Mouse (Mus musculus) hindbrain, embryonic 14.5 days (tissue): Measurements from ENCODE around the gene Kansl1. TPM values are rescaled to one million over a fixed set of nuclear protein-coding genes. Genes with fewer than 3 reads are reported as not detected.
A peak's percentile ranks its signal among the peaks of the same experiment; 100 is the strongest.

Experiments used
- ATAC-seq: fragments of 200-750 bp; cut with Nextera tagmentation; 2 replicates; pipeline ENCODE4 v1.8.0; 2017; ENCODE audit warnings: moderate number of reproducible peaks, mild to moderate bottlenecking, moderate TSS enrichment, moderate library complexity; ENCODE audit not compliant: low FRiP score
- DNase-seq: peaks from one replicate; pipeline ENCODE4 v3.0.0-alpha.2; 2015; ENCODE audit warnings: low spot score
- H3K27ac ChIP-seq: fragments of 300-500 bp; sonication (generic); 2 replicates; pipeline ENCODE4 v1.5.1; 2014; ENCODE audit warnings: mild to moderate bottlenecking, moderate library complexity
- H3K27me3 ChIP-seq: fragments of 300-500 bp; sonication (generic); 2 replicates; pipeline ENCODE4 v1.6.1; 2014; ENCODE audit warnings: mild to moderate bottlenecking, low read length, mixed read lengths; ENCODE audit not compliant: control insufficient read depth, insufficient read depth
- H3K36me3 ChIP-seq: fragments of 300-500 bp; sonication (generic); replicated peaks from 2 replicates; pipeline ENCODE4 v1.6.1; 2014; ENCODE audit not compliant: control insufficient read depth, insufficient read depth
- H3K4me1 ChIP-seq: fragments of 300-500 bp; sonication (generic); replicated peaks from 2 replicates; pipeline ENCODE4 v1.6.1; 2014; ENCODE audit warnings: antibody characterized with exemption, low read length, mixed read lengths; ENCODE audit not compliant: control insufficient read depth, insufficient read depth
- H3K4me2 ChIP-seq: fragments of 300-500 bp; sonication (generic); replicated peaks from 2 replicates; pipeline ENCODE4 v1.6.1; 2014; ENCODE audit warnings: mild to moderate bottlenecking, moderate library complexity
- H3K4me3 ChIP-seq: fragments of 300-500 bp; sonication (generic); replicated peaks from 2 replicates; pipeline ENCODE4 v1.5.1; 2014; ENCODE audit warnings: mild to moderate bottlenecking, low read length
- H3K9ac ChIP-seq: fragments of 300-500 bp; sonication (generic); 2 replicates; pipeline ENCODE4 v1.6.1; 2014
- H3K9me3 ChIP-seq: fragments of 300-500 bp; sonication (generic); 2 replicates; pipeline ENCODE4 v1.6.1; 2016; ENCODE audit warnings: low read length; ENCODE audit not compliant: control insufficient read depth
- WGBS: fragments of 180-500 bp; shearing (Covaris S2); extraction: QIAGEN DNeasy Blood & Tissue Kit; methylation state at CpG from one replicate; pipeline ENCODE4 v1.1.7; 2014; 5-methylcytosine and 5-hydroxymethylcytosine counted together
- polyA plus RNA-seq: library from polyadenylated mRNA; unstranded; fragments of >200 nt; fragmentation: Nextera tagmentation; extraction: Ambion mirVana; gene quantifications from 2 replicates; pipeline ENCODE4 v1.2.1, GENCODE M21; 2014

The Kansl1 gene
- 30.7 and 33.8 TPM in 2 replicates for polyA plus RNA-seq

- 0% methylated on average over 36 of the region's 69 CpGs for WGBS
- Histone ChIP-seq H3K27me3 (no peaks in the 10 kb centered on the region), H3K4me3 (peak within 1 kb of the TSS; percentile 99), H3K4me1 (peaks cover 22% of the 10 kb centered on the region), H3K9ac (peak within 1 kb of the TSS; percentile 93), H3K9me3 (no peaks in the 10 kb centered on the region), H3K4me2 (peak within 1 kb of the TSS; percentile 78), H3K36me3 (peaks cover 19% of the 10 kb centered on the region), H3K27ac (peak within 1 kb of the TSS; percentile 75)
- no peak for DNase-seq
- peak; percentile 85 for ATAC-seq
Observed at GRCm38 (mm10) chr11:104468751-104469268, at the start of gene Kansl1. TSS of gene Kansl1 (minus strand) at chr11:104468861.

GRCm38 (mm10) chr11:104512436-104512835 lies 43.8 kb upstream of the Kansl1 start:
- Histone ChIP-seq H3K27me3 (no peaks in the 10 kb centered on the region), H3K27ac (no peak overlapping the region), H3K36me3 (peaks cover 92% of the 10 kb centered on the region), H3K4me3 (no peak overlapping the region), H3K4me2 (no peak overlapping the region), H3K9me3 (no peaks in the 10 kb centered on the region), H3K9ac (no peak overlapping the region), H3K4me1 (no peaks in the 10 kb centered on the region)
- ATAC-seq (no peak), DNase-seq (no peak)
- 95% methylated on average over 4 of the region's 4 CpGs for WGBS

GRCm38 (mm10) chr11:104510606-104511005 lies 41.9 kb upstream of the Kansl1 start:
- ATAC-seq (no peak), DNase-seq (peak; percentile 62)
- no peak overlapping the region for H3K9ac ChIP-seq
- H3K27me3 ChIP-seq = no peaks in the 10 kb centered on the region
- H3K4me3 ChIP-seq = no peak overlapping the region
- no peaks in the 10 kb centered on the region for H3K4me1 ChIP-seq
- H3K4me2 ChIP-seq = no peak overlapping the region
- 90% methylated on average over 2 of the region's 2 CpGs for WGBS
- no peaks in the 10 kb centered on the region for H3K9me3 ChIP-seq
- no peak overlapping the region for H3K27ac ChIP-seq
- peaks cover 91% of the 10 kb centered on the region for H3K36me3 ChIP-seq

- Histone ChIP-seq H3K27ac (no peak overlapping the region), H3K4me3 (no peak overlapping the region), H3K4me2 (no peak overlapping the region), H3K4me1 (no peaks in the 10 kb centered on the region), H3K9me3 (no peaks in the 10 kb centered on the region), H3K27me3 (no peaks in the 10 kb centered on the region), H3K9ac (no peak overlapping the region), H3K36me3 (peaks cover 86% of the 10 kb centered on the region)
- ATAC-seq (no peak), DNase-seq (no peak)
- WGBS = 91% methylated on average over 4 of the region's 4 CpGs
Observed at GRCm38 (mm10) chr11:104508455-104508854, 39.8 kb upstream of the Kansl1 start.

DNA sequence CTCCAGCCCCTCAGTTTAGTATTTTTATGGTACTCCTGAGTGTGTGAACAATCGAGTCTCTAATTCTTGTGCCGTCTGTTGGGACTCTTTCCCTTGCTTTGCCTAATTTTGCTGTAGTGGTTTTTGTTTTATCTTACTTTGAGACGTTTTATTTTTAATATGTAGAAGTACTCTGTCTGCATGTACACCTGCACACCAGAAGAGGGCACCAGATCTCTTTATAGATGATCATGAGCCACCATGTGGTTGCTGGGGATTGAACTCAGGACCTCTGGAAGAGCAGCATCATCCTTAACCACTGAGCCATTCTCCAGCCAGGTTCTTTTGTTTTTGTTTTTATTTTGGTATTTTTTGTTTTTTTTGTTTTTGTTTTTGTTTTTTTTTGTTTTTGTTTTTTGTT lies 19.6 kb upstream of the Kansl1 start:
- H3K9ac ChIP-seq = no peak overlapping the region
- ATAC-seq = no peak
- 87% methylated on average over 3 of the region's 3 CpGs for WGBS

GRCm38 (mm10) chr11:104481971-104482370 lies 13.3 kb upstream of the Kansl1 start:
- no peaks in the 10 kb centered on the region for H3K36me3 ChIP-seq
- no peak for ATAC-seq
- WGBS = 89% methylated on average over 8 of the region's 8 CpGs

More for the DNA sequence above, 19.6 kb upstream of the Kansl1 start:
- no peaks in the 10 kb centered on the region for H3K9me3 ChIP-seq
- H3K4me1 ChIP-seq = no peaks in the 10 kb centered on the region
- no peaks in the 10 kb centered on the region for H3K36me3 ChIP-seq
- no peaks in the 10 kb centered on the region for H3K27me3 ChIP-seq
- H3K4me3 ChIP-seq = no peak overlapping the region
- DNase-seq = no peak
- no peak overlapping the region for H3K27ac ChIP-seq
- H3K4me2 ChIP-seq = no peak overlapping the region

GRCm38 (mm10) chr11:104479505-104479904 lies 10.8 kb upstream of the Kansl1 start:
- DNase-seq (no peak), ATAC-seq (no peak)
- Histone ChIP-seq H3K9me3 (0 out of 2 replicates have a peak, but pooled peaks cover 5% of the 10 kb centered on the region), H3K36me3 (no peaks in the 10 kb centered on the region), H3K9ac (no peak overlapping the region), H3K4me1 (no peaks in the 10 kb centered on the region), H3K27me3 (no peaks in the 10 kb centered on the region), H3K4me3 (no peak overlapping the region), H3K27ac (no peak overlapping the region), H3K4me2 (no peak overlapping the region)
- 67% methylated on average over 4 of the region's 4 CpGs for WGBS

More at GRCm38 (mm10) chr11:104481971-104482370, 13.3 kb upstream of the Kansl1 start:
- no peaks in the 10 kb centered on the region for H3K4me1 ChIP-seq
- H3K4me3 ChIP-seq = no peak overlapping the region
- no peak overlapping the region for H3K9ac ChIP-seq
- no peak overlapping the region for H3K4me2 ChIP-seq
- H3K9me3 ChIP-seq = 0 out of 2 replicates have a peak, but pooled peaks cover 5% of the 10 kb centered on the region
- no peak for DNase-seq
- no peak overlapping the region for H3K27ac ChIP-seq
- no peaks in the 10 kb centered on the region for H3K27me3 ChIP-seq

GRCm38 (mm10) chr11:104469371-104469835 lies 742 bp upstream of the Kansl1 start:
- H3K4me3 ChIP-seq = peak overlapping the region; percentile 99
- H3K4me1 ChIP-seq = peaks cover 20% of the 10 kb centered on the region
- under 1% methylated on average over 18 of the region's 19 CpGs for WGBS
- H3K27me3 ChIP-seq = no peaks in the 10 kb centered on the region
- peak overlapping the region; percentile 78 for H3K4me2 ChIP-seq
- H3K27ac ChIP-seq = peak overlapping the region; percentile 75
- H3K9me3 ChIP-seq = no peaks in the 10 kb centered on the region
- ATAC-seq (peak; percentile 100), DNase-seq (peak; percentile 89)
- H3K9ac ChIP-seq = peak overlapping the region; percentile 93
- peaks cover 14% of the 10 kb centered on the region for H3K36me3 ChIP-seq

DNA sequence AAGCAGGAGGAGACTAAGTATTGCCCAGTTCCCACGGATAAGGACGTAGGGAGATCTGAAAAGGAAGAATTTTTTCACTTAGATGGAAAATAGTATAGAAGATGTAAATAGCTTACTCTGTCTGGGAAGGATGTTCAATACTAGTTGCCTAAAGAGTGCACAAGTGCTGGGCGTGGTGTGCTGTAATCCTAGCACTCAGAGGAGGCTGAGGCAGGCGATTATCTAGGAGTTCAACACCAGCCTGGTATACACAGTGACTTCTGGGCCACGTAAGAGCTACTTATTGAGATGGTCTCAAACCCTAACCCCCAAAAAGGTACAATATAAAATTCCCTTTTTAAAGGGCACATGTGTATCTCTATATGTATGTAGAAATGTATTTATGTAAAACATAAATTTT lies 963 bp downstream of the Kansl1 start:
- 91% methylated on average over 5 of the region's 5 CpGs for WGBS
- DNase-seq = no peak
- Histone ChIP-seq H3K4me2 (peak overlapping the region; percentile 24), H3K27me3 (no peaks in the 10 kb centered on the region), H3K9me3 (no peaks in the 10 kb centered on the region), H3K9ac (no peak overlapping the region), H3K4me1 (peaks cover 22% of the 10 kb centered on the region), H3K27ac (no peak overlapping the region), H3K4me3 (no peak overlapping the region), H3K36me3 (peaks cover 28% of the 10 kb centered on the region)
- no peak for ATAC-seq

DNA sequence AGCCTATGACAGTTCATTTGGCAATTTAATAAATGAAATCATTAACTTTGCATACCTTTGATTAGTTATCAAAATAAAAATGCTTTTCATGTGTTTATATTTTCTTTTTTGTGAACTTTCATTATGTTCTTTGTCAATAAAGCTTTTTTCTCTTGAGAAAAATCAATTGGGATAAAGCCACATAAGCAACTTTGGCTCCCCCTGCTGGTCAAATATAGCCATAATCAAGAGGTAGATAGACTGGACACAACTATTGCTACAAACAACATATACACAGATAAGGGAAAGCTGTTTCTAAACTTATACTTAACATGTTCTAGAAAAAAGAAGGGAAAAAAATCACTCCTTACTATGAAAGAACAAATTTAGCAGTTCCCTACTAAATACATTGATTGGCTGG lies 7.1 kb downstream of the Kansl1 start:
- no peak overlapping the region for H3K4me3 ChIP-seq
- no peak overlapping the region for H3K4me2 ChIP-seq
- DNase-seq (peak; percentile 83), ATAC-seq (no peak)
- H3K9ac ChIP-seq = no peak overlapping the region
- no peak overlapping the region for H3K27ac ChIP-seq
- H3K36me3 ChIP-seq = peaks cover 37% of the 10 kb centered on the region
- H3K9me3 ChIP-seq = no peaks in the 10 kb centered on the region
- H3K4me1 ChIP-seq = peaks cover 6% of the 10 kb centered on the region
- no peaks in the 10 kb centered on the region for H3K27me3 ChIP-seq
